Mouse (Mus musculus) megakaryocyte, embryonic 14.5 days (primary cell): ENCODE measurements at regions not wholly inside any gene's neighbourhood (a gene's known extent, or its start where the extent isn't known, plus 50 kb on each side); places are given as distances from the start of the nearest gene placed in this dataset.
A peak's percentile ranks its signal among the peaks of the same experiment; 100 is the strongest.

Source experiments
- H3K27me3 ChIP-seq: replicated peaks from 2 replicates; pipeline ENCODE3; 2012; ENCODE audit warnings: inconsistent platforms
- H3K36me3 ChIP-seq: replicated peaks from 2 replicates; pipeline ENCODE3; 2012; ENCODE audit warnings: low read length, inconsistent platforms, mixed read lengths
- H3K4me1 ChIP-seq: 2 replicates; pipeline ENCODE4 v1.6.1; 2012; ENCODE audit warnings: inconsistent platforms
- H3K4me3 ChIP-seq: replicated peaks from 2 replicates; pipeline ENCODE3; 2012; ENCODE audit warnings: moderate library complexity, mild to moderate bottlenecking, inconsistent platforms
- H3K9me3 ChIP-seq: 2 replicates; pipeline ENCODE4 v1.6.1; 2012; ENCODE audit warnings: inconsistent platforms
- FLI1 ChIP-seq: IDR thresholded peaks from 2 replicates; pipeline ENCODE4 v1.6.1; 2012; ENCODE audit warnings: low read length, inconsistent platforms, mixed read lengths
- GATA1 ChIP-seq: IDR thresholded peaks from 3 replicates; pipeline ENCODE4 v1.6.1; 2012; ENCODE audit warnings: mixed read lengths, low read length, inconsistent platforms, borderline replicate concordance

DNA sequence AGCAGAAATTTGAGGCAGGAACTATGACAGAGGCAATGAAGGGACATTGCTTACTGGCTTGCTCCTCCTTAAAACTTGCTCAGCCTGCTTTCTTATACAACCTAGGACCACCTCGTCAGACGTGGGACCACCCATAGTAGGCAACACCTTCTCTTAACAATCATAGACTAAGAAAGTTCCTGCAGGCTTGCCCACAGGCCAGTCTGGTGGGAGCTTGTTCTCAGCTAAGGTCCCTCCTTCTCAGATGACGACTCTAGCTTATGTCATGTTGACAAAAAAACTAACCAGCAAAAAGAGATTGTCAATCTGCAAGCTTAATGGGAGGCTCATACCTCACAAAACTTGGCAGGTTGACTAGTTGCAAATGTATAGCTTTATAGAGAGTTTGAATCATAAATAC, 56.5 kb upstream of the Lsm6 start:
- H3K36me3 ChIP-seq: no peaks in the 10 kb centered on the region
- H3K4me1 ChIP-seq: no peaks in the 10 kb centered on the region
- no peaks in the 10 kb centered on the region for H3K9me3 ChIP-seq
- TF ChIP-seq GATA1 (no peak), FLI1 (no peak)
- no peaks in the 10 kb centered on the region for H3K27me3 ChIP-seq
- no peak overlapping the region for H3K4me3 ChIP-seq

DNA sequence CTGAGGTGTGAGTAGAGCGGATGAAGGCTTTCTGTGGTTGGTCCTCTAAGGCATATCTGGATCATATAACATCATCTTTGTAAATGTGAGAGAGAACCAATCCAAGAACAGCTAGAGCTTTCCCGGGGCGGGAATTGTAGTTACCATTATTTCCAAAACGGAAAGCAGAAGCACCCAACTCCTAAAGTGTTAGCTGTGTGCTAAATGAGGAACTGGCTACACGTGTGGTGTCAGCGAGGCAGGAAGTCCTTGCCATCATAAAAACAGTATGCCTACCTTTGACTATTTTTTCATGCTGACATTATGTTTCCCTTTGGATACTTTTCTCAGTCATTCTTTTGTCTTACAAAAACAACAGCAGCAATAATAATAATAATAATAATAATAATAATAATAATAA, 68.8 kb upstream of the Lsm6 start:
- TF ChIP-seq GATA1 (no peak), FLI1 (no peak)
- Histone ChIP-seq H3K27me3 (peaks cover 2% of the 10 kb centered on the region), H3K4me3 (no peak overlapping the region), H3K9me3 (no peaks in the 10 kb centered on the region), H3K4me1 (0 out of 2 replicates have a peak, but pooled peaks cover 5% of the 10 kb centered on the region), H3K36me3 (no peaks in the 10 kb centered on the region)

- H3K4me1 ChIP-seq: 0 out of 2 replicates have a peak, but pooled peaks cover 5% of the 10 kb centered on the region
- H3K4me3 ChIP-seq: peak overlapping the region; percentile 16
- no peaks in the 10 kb centered on the region for H3K36me3 ChIP-seq
- TF ChIP-seq FLI1 (no peak), GATA1 (no peak)
- peaks cover 2% of the 10 kb centered on the region for H3K27me3 ChIP-seq
- H3K9me3 ChIP-seq: no peaks in the 10 kb centered on the region
Measured at GRCm38 (mm10) chr8:78890571-78890970, 69.6 kb upstream of the Lsm6 start.

GRCm38 (mm10) chr8:78899887-78900286, 78.9 kb upstream of the Lsm6 start:
- no peak overlapping the region for H3K4me3 ChIP-seq
- peaks cover 8% of the 10 kb centered on the region for H3K27me3 ChIP-seq
- no peaks in the 10 kb centered on the region for H3K36me3 ChIP-seq
- H3K4me1 ChIP-seq: no peaks in the 10 kb centered on the region
- no peaks in the 10 kb centered on the region for H3K9me3 ChIP-seq
- TF ChIP-seq FLI1 (no peak), GATA1 (no peak)

DNA sequence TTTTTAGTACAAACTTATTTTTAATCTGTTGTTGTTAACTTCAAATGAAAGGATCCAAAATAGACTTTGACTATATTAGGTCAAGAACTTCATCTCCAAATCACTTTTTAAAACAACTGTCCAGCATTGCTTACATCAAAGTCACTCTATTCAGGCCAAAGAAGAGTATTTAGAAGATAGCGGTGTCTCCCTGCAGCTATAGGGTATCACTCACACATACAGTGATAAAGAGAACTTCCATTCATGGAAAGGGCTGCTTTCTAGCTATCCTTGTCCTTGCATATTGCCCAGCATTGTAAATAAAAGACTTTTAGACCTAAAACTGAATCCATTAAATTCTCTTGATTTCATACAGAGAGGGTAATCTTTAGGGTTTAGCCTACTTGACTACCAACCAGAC, 82.1 kb upstream of the Lsm6 start:
- Histone ChIP-seq H3K27me3 (peaks cover 7% of the 10 kb centered on the region), H3K9me3 (no peaks in the 10 kb centered on the region), H3K4me3 (no peak overlapping the region), H3K4me1 (no peaks in the 10 kb centered on the region), H3K36me3 (no peaks in the 10 kb centered on the region)
- TF ChIP-seq GATA1: no peak
- TF ChIP-seq FLI1: no peak

GRCm38 (mm10) chr8:78907918-78908317, 87.0 kb upstream of the Lsm6 start:
- Histone ChIP-seq H3K36me3 (no peaks in the 10 kb centered on the region), H3K4me1 (no peaks in the 10 kb centered on the region), H3K4me3 (no peak overlapping the region), H3K27me3 (no peaks in the 10 kb centered on the region), H3K9me3 (peaks cover 6% of the 10 kb centered on the region)
- TF ChIP-seq GATA1: no peak
- no peak for TF ChIP-seq FLI1

GRCm38 (mm10) chr8:78911288-78911873, 90.4 kb upstream of the Lsm6 start:
- Histone ChIP-seq H3K9me3 (peaks cover 6% of the 10 kb centered on the region), H3K4me1 (no peaks in the 10 kb centered on the region), H3K27me3 (no peaks in the 10 kb centered on the region), H3K36me3 (no peaks in the 10 kb centered on the region), H3K4me3 (no peak overlapping the region)
- TF ChIP-seq FLI1 (no peak), GATA1 (no peak)

- peaks cover 11% of the 10 kb centered on the region for H3K9me3 ChIP-seq
- TF ChIP-seq FLI1: no peak
- no peak for TF ChIP-seq GATA1
- H3K36me3 ChIP-seq: no peaks in the 10 kb centered on the region
- H3K27me3 ChIP-seq: no peaks in the 10 kb centered on the region
- no peak overlapping the region for H3K4me3 ChIP-seq
- no peaks in the 10 kb centered on the region for H3K4me1 ChIP-seq
Measured at GRCm38 (mm10) chr8:78912470-78912869, 91.5 kb upstream of the Lsm6 start.

- TF ChIP-seq GATA1 (no peak), FLI1 (no peak)
- no peaks in the 10 kb centered on the region for H3K36me3 ChIP-seq
- peaks cover 11% of the 10 kb centered on the region for H3K9me3 ChIP-seq
- H3K27me3 ChIP-seq: no peaks in the 10 kb centered on the region
- no peak overlapping the region for H3K4me3 ChIP-seq
- no peaks in the 10 kb centered on the region for H3K4me1 ChIP-seq
Measured at GRCm38 (mm10) chr8:78913823-78914222, 92.9 kb upstream of the Lsm6 start.

DNA sequence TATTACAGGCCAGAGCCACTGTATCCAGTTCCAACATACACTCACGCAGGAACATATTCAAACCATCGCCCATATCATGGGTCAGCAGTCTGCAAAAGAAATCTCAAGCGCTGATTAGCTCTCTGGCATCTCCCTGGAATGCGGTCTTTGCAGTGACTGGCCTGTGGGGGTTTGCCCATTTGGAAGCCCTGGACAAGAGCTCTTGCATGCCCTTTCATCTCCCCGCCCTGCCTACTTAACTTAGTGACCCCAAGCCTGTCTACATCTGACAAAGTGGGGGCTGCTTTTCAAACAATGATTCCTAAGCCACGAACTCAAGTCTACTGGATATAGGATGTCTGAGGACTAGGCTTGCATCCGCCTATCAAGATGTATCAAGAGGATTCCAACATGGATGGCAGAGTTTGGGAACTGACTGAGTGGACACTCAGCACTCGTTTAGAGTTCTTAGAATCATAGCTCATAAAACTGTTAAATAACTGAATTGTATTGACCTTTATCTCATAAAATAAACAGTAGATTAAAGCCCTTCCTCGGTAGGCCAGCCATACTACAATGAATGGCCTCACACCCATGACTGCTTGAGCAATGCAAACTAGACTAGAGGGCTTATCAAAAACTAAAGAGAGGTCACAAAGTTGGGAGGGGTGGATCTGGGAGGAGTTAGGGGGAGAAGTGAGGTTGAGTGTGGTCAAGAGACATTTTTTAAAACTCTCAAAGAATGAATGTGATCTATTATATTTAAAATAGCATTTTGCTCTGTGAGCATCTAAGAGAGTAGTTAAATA, 97.4 kb upstream of the Zfp827 start:
- TF ChIP-seq FLI1 (no peak), GATA1 (no peak)
- Histone ChIP-seq H3K9me3 (peaks cover 12% of the 10 kb centered on the region; the same call in 1 of the 2 replicates), H3K4me3 (no peak overlapping the region), H3K27me3 (no peaks in the 10 kb centered on the region), H3K4me1 (no peaks in the 10 kb centered on the region), H3K36me3 (no peaks in the 10 kb centered on the region)
